Mouse (Mus musculus) testis, postnatal 14 days (tissue): ENCODE data around the gene Olfr1299.

Experiments used
- DNase-seq: peaks from one replicate; pipeline ENCODE4 v3.0.0; 2021; ENCODE audit warnings: low spot score

Gene Olfr1299

DNA sequence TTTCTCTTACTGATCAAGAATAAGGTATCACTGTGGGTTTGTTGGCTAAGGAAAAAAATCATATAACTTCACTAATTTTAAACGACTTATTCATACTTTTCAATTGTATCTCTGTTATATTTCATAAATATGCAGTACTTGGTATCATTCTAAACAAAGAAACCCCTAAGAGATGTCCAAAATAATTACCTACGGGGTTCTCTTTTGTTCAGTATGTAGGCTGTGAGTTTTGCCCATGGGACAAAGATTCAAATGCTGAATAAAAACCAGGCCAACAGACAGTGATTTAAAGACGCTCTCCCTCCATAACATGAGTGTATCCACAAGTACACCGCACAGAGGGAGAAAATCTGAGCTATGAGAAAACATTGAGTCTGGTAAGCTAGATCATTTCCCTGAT lies at the start of gene Olfr1299:
Gene Olfr1299, plus strand, starts transcription at position 301 of the 400 bp plus-strand sequence.
- DNase-seq = no peak

DNA sequence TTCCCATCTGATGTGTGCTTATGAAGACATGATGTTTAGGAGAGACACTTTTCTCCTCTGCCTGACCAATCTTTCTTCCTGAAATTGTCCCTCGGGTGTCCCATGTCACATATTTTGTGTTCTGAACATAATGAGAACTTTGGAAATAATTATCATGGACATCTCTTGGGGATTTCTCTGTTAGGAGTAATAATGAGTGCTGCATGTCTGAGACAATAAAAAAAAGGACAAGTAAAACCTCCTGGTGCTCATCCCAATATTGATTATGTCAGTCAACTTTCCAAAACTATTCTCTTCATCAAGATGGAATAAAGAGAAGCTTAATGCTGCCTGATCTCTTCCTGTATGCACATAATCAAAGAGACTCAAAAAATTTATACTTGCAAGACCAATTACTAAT lies 34.8 kb upstream of the Olfr1299 start, which contains the start of gene Olfr1297:
Gene Olfr1297, minus strand, starts transcription at position 101 of the 400 bp plus-strand sequence.
- DNase-seq = no peak

- no peak for DNase-seq
Measured at GRCm38 (mm10) chr2:111649101-111649500, 12.1 kb upstream of the Olfr1299 start, which contains the start of gene Olfr1298. Olfr1298 (minus strand) TSS chr2:111649201.
